Mouse (Mus musculus) left cerebral cortex, adult 8-10 months (tissue): ENCODE results near the gene Cdk15. TPM values are rescaled to one million over a fixed set of nuclear protein-coding genes. Genes with fewer than 3 reads are reported as not detected.

ENCODE experiments used
- DNase-seq, 2 experiments: peaks; one replicate each; pipeline ENCODE4 v3.0.0; 2022; ENCODE audit warnings: low spot score in 2 of 2
- total RNA-seq, 4 experiments: library from RNA; stranded (reverse); gene quantifications; 2 replicates each; pipeline ENCODE4 v1.2.4; 2022

Gene Cdk15
- 1 to 10 TPM in 1 of 4 experiments, under 1 TPM in 3; 0.30 to 1.3 (median 0.66) TPM for total RNA-seq

DNA sequence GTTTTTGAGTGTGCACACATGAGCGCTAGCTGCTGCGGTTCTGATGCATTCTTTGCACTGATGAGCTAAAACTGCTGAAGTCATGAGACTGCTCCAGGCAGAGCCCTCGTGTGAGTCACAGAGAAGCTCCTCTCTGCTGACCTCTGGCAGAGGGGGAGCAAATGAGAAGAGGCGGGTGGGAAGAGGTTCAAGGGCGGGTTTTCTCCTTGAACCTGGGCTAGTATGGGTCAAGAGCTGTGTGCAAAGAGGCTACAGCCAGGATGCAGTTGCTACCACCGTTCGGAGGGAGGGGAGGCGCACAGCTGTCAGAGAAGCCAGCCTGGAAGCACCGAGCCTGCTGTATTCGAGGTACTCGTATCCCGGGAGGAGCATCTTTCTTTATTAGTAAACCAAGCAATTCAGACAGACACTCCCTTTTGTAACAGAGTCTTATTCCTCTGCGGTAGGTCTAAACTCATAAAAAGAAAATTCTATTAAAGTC, at the start of gene Cdk15:
Cdk15 (plus strand) TSS at position 156 of the 481 bp plus-strand sequence.
- DNase-seq, result no peak

DNA sequence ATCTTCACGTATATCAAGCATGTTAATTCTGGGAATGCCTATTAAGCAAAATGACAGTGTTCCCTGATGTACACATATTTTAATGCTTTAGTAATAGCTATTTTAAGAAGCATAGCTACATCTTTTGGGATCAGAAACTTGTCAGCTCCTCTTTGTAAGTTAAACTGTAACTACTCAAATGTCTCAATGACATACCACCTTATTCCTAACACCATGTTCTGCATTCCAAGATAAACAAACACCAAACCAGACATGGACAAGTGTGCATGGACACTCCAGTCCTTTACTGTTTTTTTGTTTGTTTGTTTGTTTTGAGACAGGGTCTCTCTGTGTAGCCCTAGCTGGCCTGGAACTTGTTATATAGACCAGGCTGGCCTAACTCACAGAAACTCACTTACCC, 48.4 kb upstream of the Cdk15 start:
- no peak for DNase-seq

DNA sequence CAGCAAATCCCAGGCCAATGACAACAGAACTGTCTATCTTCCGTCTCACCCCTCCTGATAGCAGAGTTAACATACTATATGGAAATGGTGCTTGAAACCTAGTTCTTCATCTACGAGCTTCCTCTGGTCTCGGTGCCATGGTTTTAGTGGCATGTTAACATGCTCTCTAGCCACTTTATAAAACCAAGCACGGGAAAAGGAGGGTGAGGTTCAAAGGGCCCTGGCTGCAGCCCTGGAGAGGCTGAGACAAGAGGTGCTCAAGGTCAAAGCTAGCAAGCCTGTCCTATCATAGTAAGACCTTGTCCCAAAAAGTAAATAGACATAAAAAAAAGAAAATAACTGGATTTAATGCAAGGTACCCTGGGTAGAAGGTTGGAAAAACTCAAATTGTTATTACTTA, 45.1 kb upstream of the Cdk15 start:
- no peak for DNase-seq

DNA sequence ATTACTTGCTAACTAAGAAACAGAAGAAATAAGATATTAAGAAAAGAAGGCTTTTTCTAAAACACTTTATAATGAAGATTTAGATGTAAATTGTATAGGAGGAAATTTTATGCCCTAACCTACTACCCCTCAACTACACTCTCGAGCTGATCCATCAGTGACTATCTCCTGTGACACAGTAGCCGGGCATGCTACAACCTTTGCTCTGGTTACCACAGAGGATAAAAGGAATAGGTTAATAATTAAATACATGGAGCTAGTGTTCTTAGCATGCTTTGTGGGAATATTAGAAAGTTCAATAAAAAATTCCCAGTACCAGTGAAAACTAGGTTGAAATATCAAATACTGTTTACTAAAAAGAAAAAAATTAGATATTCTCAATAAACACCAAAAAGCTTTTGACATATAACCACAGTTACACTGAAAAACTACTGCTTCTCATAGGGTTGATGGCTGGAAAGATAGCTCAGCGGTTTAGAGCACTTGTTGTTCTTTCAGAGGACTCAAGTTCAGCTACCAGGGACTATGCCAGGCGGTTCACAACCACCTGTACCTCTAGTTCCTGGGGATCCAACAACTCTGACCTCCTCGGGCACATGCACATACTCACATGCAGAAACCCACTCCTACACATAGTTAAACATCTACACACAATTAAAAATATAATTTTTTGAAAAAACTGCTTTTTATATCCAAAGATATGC, 44.5 kb upstream of the Cdk15 start:
- no peak for DNase-seq

- no peak for DNase-seq
Observed at GRCm38 (mm10) chr1:59212951-59213350, 43.8 kb upstream of the Cdk15 start.

- DNase-seq, result no peak
Observed at GRCm38 (mm10) chr1:59215446-59215845, 41.3 kb upstream of the Cdk15 start.

GRCm38 (mm10) chr1:59220371-59220770, 36.3 kb upstream of the Cdk15 start:
- no peak for DNase-seq

DNA sequence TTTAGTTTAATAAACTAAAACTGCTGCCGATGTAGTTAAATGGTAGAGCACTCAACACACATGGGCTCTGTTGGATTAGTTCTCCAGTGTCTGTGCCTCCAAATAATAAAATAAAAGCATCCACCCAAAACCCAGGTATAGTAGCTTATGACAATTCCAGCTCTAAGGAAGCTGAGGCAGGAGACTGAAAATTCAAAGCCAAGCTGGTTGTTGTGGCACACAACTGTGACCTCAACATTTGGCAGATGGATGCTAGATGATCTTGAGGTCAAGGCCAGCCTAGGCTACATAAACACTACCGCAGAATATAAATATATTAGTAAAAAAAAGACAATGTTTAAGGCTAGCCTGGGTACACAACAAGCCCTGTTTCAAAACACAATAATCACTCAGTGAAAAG, 35.1 kb upstream of the Cdk15 start:
- no peak for DNase-seq

GRCm38 (mm10) chr1:59222101-59222825, 34.4 kb upstream of the Cdk15 start:
- no peak for DNase-seq

DNA sequence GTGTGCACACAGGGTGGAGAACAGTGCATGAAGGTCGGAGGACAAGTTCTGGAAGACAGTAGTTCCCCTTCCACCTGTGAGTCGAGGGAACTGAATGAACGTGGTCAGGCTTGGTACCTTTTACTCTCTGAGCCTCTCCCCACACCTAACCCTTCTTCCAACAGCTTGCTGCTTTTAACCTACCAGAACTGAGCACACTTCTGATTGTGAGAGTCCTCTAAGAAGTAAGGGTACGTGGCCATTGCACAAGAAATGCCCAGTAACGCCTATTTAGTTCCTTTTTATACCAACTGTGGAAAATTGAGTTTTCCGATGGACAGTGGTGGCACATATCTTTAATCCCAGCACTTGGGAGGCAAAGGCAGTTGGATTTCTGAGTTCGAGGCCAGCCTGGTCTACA, 28.2 kb upstream of the Cdk15 start:
- no peak for DNase-seq

GRCm38 (mm10) chr1:59229187-59229586, 27.5 kb upstream of the Cdk15 start:
- DNase-seq, result no peak

- DNase-seq, result peak; percentile 97 to 99
Observed at GRCm38 (mm10) chr1:59236856-59237441, 19.8 kb upstream of the Cdk15 start, which contains the start of gene Als2. Gene Als2 (minus strand): TSS chr1:59237231.

- peak; percentile 47 to 54 for DNase-seq
Observed at GRCm38 (mm10) chr1:59237614-59238211, 19.0 kb upstream of the Cdk15 start.

DNA sequence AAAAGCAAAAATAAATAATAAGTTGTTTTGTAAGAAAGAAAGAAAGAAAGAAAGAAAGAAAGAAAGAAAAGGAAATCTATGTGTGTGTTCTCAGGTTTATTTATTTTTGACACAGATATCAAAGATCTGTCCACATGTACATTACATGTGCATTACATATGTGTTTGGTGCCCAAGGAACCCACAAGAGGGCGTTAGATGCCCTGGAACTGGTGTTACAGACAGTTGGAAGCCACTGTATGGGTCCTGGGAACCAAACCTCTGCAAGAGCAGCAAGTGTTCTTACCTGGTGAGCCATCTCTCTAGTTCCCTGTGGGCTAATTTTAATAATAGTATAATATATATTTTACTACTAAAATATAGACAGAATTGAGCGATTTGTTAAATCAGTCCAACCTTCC, 12.9 kb upstream of the Cdk15 start:
- DNase-seq, result no peak

DNA sequence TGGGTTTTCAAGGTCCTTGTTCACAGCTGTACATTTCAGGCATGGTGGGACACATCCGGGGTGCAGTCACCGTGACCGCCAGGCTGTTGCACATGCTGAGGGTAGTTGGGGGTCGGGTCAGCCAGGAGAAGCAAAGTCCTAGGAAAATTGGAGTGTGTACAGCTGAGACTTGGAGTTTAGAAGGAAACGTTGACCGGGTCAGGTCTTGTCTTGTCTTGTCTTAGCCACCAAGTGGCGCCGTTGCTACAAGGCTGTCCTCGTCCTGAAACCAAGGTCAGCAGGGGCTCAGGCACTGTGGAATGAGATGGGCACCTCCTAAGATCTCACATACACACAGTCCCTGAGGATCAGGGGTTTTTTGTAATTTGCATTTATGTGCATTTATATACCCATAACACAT, 9.1 kb upstream of the Cdk15 start:
- DNase-seq, result no peak

DNA sequence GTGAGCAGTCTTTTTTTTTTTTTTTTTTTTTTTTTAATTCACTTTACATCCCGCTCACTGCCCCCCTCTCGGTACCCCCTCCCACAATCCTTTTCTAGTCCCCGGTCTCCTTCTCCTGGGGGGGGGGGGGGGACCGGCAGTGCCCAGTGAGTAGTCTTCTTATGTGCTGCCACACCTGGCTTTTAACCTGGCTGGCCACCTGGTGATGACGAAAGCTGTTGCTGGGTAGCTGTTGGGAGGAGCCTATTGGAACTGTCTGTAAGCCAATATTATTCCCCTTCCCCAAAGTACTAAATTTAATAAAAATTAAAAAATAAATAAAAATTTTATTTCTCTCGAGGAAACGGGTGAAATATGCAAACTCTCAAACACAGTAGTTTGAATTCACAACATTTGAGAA, 3.9 kb upstream of the Cdk15 start:
- DNase-seq, result no peak

DNA sequence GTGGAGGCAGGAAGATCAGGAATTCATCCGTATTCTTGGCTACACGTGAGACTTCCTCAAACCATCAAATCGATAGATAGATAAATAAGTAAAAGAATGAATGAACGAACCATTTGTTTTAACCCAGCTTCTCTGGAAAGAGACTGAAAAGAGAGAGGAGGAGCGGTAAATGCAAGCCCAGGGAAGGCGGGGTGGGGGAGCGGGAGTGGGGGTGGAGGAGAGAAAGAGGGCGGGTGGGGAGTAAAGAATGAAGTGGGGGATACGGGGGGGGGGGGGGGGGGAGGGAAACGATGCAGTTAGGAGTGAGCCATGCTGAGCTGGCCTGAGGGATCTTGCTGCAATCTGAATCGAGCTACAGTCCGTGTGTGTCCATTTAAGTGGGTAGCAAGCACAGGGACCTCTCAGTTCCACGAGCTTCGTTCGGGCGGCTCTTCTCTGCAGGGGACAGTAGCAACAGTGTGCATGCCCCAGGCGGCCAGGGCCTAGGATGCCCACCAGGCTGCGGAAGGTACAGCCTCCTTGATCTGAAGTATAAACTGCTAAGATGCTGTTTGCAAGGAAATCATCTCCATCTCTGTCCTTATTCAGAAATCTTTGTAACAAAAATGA, 3.3 kb upstream of the Cdk15 start:
- DNase-seq, result no peak

- DNase-seq, result no peak
Observed at GRCm38 (mm10) chr1:59257736-59258135, 1.0 kb downstream of the Cdk15 start.

DNA sequence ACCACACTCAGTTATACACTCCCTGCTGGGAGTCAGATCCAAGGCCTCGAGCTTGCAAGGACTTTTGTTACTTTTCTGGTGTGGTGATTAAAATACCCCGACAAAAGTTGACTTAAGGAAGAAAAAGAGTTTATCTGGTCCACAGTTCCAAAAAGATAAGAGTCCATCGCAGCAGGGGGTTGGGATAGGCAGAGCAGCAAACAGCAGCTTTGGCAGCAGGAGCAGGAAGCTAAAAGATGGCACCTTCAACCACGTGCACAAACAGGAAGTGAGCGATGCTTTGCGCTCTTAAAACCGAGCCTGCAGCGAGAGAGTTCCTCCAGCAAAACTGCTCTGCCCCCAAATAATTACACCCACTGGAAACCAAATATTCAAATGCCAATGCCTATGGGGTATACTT, 12.2 kb downstream of the Cdk15 start:
- no peak for DNase-seq

DNA sequence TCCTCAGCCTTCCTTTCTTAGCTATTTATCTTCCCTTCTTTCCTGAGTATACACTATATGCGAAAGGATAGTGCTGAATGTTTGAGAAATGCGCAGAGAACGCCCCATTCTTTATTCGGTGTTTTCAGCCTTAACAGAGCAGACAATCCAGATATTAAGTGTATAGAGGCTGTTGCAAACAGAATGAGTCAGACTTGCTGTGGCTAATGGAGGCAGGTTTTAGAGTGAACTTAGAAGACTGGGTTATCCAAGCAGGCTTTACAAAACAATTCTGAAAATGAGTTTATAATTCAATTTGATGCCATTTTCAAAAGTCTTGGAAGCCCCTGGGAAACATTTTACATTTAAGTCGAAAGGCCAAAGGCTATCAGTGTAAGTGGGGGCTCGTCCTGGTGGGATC, 12.8 kb downstream of the Cdk15 start:
- DNase-seq, result no peak

DNA sequence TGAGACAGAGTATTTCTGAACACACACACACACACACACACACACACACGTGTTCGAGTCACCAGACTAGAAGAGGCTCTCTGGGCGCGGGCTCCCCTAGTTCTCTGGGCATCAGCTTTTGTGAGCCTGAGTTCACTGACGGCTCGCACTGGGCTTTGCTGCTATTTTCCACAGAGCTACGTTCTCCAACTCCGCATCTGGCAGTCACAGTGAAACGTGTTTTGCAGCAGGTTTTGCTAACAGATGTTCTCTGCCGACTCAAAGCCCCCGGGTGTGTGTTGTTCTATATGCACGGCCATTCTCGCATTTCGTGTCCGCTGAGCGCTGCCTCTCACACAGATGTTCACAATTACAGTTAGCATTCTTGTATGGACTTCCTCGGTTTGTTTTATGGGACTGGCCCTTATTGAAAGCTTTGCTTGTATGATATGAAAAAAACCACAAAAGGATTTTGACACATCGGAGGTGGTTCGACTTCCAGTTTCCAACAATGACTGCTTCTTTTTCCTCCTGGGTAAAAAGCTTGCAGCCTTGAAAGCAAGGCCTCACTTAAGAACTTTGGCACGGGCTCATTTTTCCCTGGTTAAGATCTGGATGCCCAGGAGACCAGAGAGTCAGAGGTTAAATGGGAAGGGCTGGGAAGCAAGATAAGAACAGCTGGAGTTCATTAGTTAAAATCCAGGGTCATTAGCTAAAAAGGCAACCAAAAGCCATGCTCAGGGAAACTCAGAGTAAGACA, 13.4 kb downstream of the Cdk15 start:
- peak in 1 of 2 experiments; percentile 8 for DNase-seq
